Mouse (Mus musculus): ENCODE measurements around the gene Acbd6. TPM values are rescaled to one million over a fixed set of nuclear protein-coding genes. Genes with fewer than 3 reads are reported as not detected.

The Acbd6 gene
- polyA plus RNA-seq, 1 experiment: 22.5 TPM

GRCm38 (mm10) chr1:155576432-155576831, 18.5 kb downstream of the Acbd6 start:
- no peak for TF ChIP-seq TAL1 (IDR thresholded peaks at IDR 0.05; ENCODE audit: low read length)

GRCm38 (mm10) chr1:155577316-155577715, 19.4 kb downstream of the Acbd6 start:
- no peaks in the 10 kb centered on the region for H3K4me1 ChIP-seq (ENCODE audit: control insufficient read depth)
- no peaks in the 10 kb centered on the region for H3K27me3 ChIP-seq (ENCODE audit: control insufficient read depth)
- H3K4me3 ChIP-seq (replicated peaks): no peak overlapping the region
- no peak for TF ChIP-seq TAL1 (IDR thresholded peaks at IDR 0.05; ENCODE audit: low read length)
- no peak for TF ChIP-seq GATA1 (IDR thresholded peaks at IDR 0.05; ENCODE audit: low read length)
- H3K9me3 ChIP-seq (ENCODE audit: control insufficient read depth, low read length): no peaks in the 10 kb centered on the region
- peaks cover 13% of the 10 kb centered on the region for H3K36me3 ChIP-seq (ENCODE audit: control insufficient read depth)

More at GRCm38 (mm10) chr1:155576432-155576831, 18.5 kb downstream of the Acbd6 start:
- no peak overlapping the region for H3K4me3 ChIP-seq (replicated peaks)
- H3K4me1 ChIP-seq (ENCODE audit: control insufficient read depth): no peaks in the 10 kb centered on the region
- H3K9me3 ChIP-seq (ENCODE audit: control insufficient read depth, low read length): no peaks in the 10 kb centered on the region
- no peaks in the 10 kb centered on the region for H3K27me3 ChIP-seq (ENCODE audit: control insufficient read depth)
- H3K36me3 ChIP-seq (ENCODE audit: control insufficient read depth): peaks cover 20% of the 10 kb centered on the region

GRCm38 (mm10) chr1:155587961-155588360, 30.0 kb downstream of the Acbd6 start:
- H3K4me1 ChIP-seq (ENCODE audit: control insufficient read depth): no peaks in the 10 kb centered on the region
- H3K36me3 ChIP-seq (ENCODE audit: control insufficient read depth): peaks cover 2% of the 10 kb centered on the region; the same call in 1 of the 2 replicates
- no peaks in the 10 kb centered on the region for H3K27me3 ChIP-seq (ENCODE audit: control insufficient read depth)
- H3K4me3 ChIP-seq (replicated peaks): no peak overlapping the region
- TF ChIP-seq GATA1 (IDR thresholded peaks at IDR 0.05; ENCODE audit: low read length) (no peak), TAL1 (IDR thresholded peaks at IDR 0.05; ENCODE audit: low read length) (no peak)
- H3K9me3 ChIP-seq (ENCODE audit: control insufficient read depth, low read length): no peaks in the 10 kb centered on the region

GRCm38 (mm10) chr1:155594141-155594540, 36.2 kb downstream of the Acbd6 start:
- TF ChIP-seq GATA1 (IDR thresholded peaks at IDR 0.05; ENCODE audit: low read length) (no peak), TAL1 (IDR thresholded peaks at IDR 0.05; ENCODE audit: low read length) (no peak)
- no peaks in the 10 kb centered on the region for H3K36me3 ChIP-seq (ENCODE audit: control insufficient read depth)
- H3K4me3 ChIP-seq (replicated peaks): no peak overlapping the region
- no peaks in the 10 kb centered on the region for H3K4me1 ChIP-seq (ENCODE audit: control insufficient read depth)
- H3K9me3 ChIP-seq (ENCODE audit: control insufficient read depth, low read length): no peaks in the 10 kb centered on the region
- no peaks in the 10 kb centered on the region for H3K27me3 ChIP-seq (ENCODE audit: control insufficient read depth)

GRCm38 (mm10) chr1:155596576-155596975, 38.7 kb downstream of the Acbd6 start:
- no peaks in the 10 kb centered on the region for H3K36me3 ChIP-seq (ENCODE audit: control insufficient read depth)
- no peaks in the 10 kb centered on the region for H3K9me3 ChIP-seq (ENCODE audit: control insufficient read depth, low read length)
- H3K4me1 ChIP-seq (ENCODE audit: control insufficient read depth): no peaks in the 10 kb centered on the region
- no peak overlapping the region for H3K4me3 ChIP-seq (replicated peaks)
- no peak for TF ChIP-seq TAL1 (IDR thresholded peaks at IDR 0.05; ENCODE audit: low read length)
- TF ChIP-seq GATA1 (IDR thresholded peaks at IDR 0.05; ENCODE audit: low read length): no peak
- H3K27me3 ChIP-seq (ENCODE audit: control insufficient read depth): no peaks in the 10 kb centered on the region

GRCm38 (mm10) chr1:155604706-155605105, 46.8 kb downstream of the Acbd6 start:
- Histone ChIP-seq H3K4me1 (ENCODE audit: control insufficient read depth) (no peaks in the 10 kb centered on the region), H3K9me3 (ENCODE audit: control insufficient read depth, low read length) (no peaks in the 10 kb centered on the region), H3K27me3 (ENCODE audit: control insufficient read depth) (no peaks in the 10 kb centered on the region), H3K36me3 (ENCODE audit: control insufficient read depth) (no peaks in the 10 kb centered on the region; the same call in 1 of the 2 replicates), H3K4me3 (replicated peaks) (no peak overlapping the region)
- TF ChIP-seq GATA1 (IDR thresholded peaks at IDR 0.05; ENCODE audit: low read length): no peak
- TF ChIP-seq TAL1 (IDR thresholded peaks at IDR 0.05; ENCODE audit: low read length): no peak

- TF ChIP-seq GATA1 (IDR thresholded peaks at IDR 0.05; ENCODE audit: low read length) (no peak), TAL1 (IDR thresholded peaks at IDR 0.05; ENCODE audit: low read length) (no peak)
- Histone ChIP-seq H3K27me3 (ENCODE audit: control insufficient read depth) (no peaks in the 10 kb centered on the region), H3K36me3 (ENCODE audit: control insufficient read depth) (no peaks in the 10 kb centered on the region; the same call in 1 of the 2 replicates), H3K4me1 (ENCODE audit: control insufficient read depth) (no peaks in the 10 kb centered on the region), H3K9me3 (ENCODE audit: control insufficient read depth, low read length) (no peaks in the 10 kb centered on the region), H3K4me3 (replicated peaks) (no peak overlapping the region)
Observed at GRCm38 (mm10) chr1:155605391-155606155, 47.7 kb downstream of the Acbd6 start.

GRCm38 (mm10) chr1:155606156-155606531, 48.2 kb downstream of the Acbd6 start:
- Histone ChIP-seq H3K4me1 (ENCODE audit: control insufficient read depth) (no peaks in the 10 kb centered on the region), H3K36me3 (ENCODE audit: control insufficient read depth) (no peaks in the 10 kb centered on the region; the same call in 1 of the 2 replicates), H3K9me3 (ENCODE audit: control insufficient read depth, low read length) (no peaks in the 10 kb centered on the region), H3K27me3 (ENCODE audit: control insufficient read depth) (no peaks in the 10 kb centered on the region), H3K4me3 (replicated peaks) (no peak overlapping the region)
- no peak for TF ChIP-seq GATA1 (IDR thresholded peaks at IDR 0.05; ENCODE audit: low read length)
- TF ChIP-seq TAL1 (IDR thresholded peaks at IDR 0.05; ENCODE audit: low read length): no peak

- TF ChIP-seq GATA1 (IDR thresholded peaks at IDR 0.05; ENCODE audit: low read length) (no peak), TAL1 (IDR thresholded peaks at IDR 0.05; ENCODE audit: low read length) (no peak)
- Histone ChIP-seq H3K27me3 (ENCODE audit: control insufficient read depth) (no peaks in the 10 kb centered on the region), H3K36me3 (ENCODE audit: control insufficient read depth) (no peaks in the 10 kb centered on the region; the same call in 1 of the 2 replicates), H3K4me3 (replicated peaks) (no peak overlapping the region), H3K9me3 (ENCODE audit: control insufficient read depth, low read length) (no peaks in the 10 kb centered on the region), H3K4me1 (ENCODE audit: control insufficient read depth) (no peaks in the 10 kb centered on the region)
Observed at GRCm38 (mm10) chr1:155608524-155608923, 50.6 kb downstream of the Acbd6 start.
